Mouse (Mus musculus): Measurements from ENCODE around the gene Abhd4. TPM values are rescaled to one million over a fixed set of nuclear protein-coding genes. Genes with fewer than 3 reads are reported as not detected.

The Abhd4 gene
- polyA plus RNA-seq, 1 experiment from 2014 or later: 53.5 TPM

- WGBS: 85% methylated on average over 14 of the region's 14 CpGs
These were observed 23.3 kb upstream of the Abhd4 start for GRCm38 (mm10) chr14:54230638-54231150.

GRCm38 (mm10) chr14:54231176-54231956, 22.6 kb upstream of the Abhd4 start:
- WGBS: 90% methylated on average over 21 of the region's 21 CpGs
- Histone ChIP-seq H3K4me2 (ENCODE audit: low read depth, low read length, severe bottlenecking) (no peak overlapping the region), H3K9ac (ENCODE audit: low read length) (no peak overlapping the region), H3K36me3 (ENCODE audit: control insufficient read depth, insufficient read depth, low read length) (no peaks in the 10 kb centered on the region; the same call in 1 of the 2 replicates), H3K27ac (ENCODE audit: low read depth, low read length) (no peak overlapping the region), H3K4me1 (replicated peaks; ENCODE audit: control insufficient read depth, insufficient read depth, low read length) (peaks cover 9% of the 10 kb centered on the region), H3K9me3 (ENCODE audit: control insufficient read depth, low read length) (no peaks in the 10 kb centered on the region), H3K27me3 (ENCODE audit: control insufficient read depth, insufficient read depth, low read length) (no peaks in the 10 kb centered on the region), H3K4me3 (ENCODE audit: low read depth, low read length) (no peak overlapping the region)
- ATAC-seq (replicated peaks; ENCODE audit: low FRiP score) (no peak), DNase-seq (ENCODE audit: low spot score) (no peak)

More at GRCm38 (mm10) chr14:54230638-54231150, 23.3 kb upstream of the Abhd4 start:
- Histone ChIP-seq H3K4me2 (ENCODE audit: low read depth, low read length, severe bottlenecking) (no peak overlapping the region), H3K9ac (ENCODE audit: low read length) (no peak overlapping the region), H3K4me3 (ENCODE audit: low read depth, low read length) (no peak overlapping the region), H3K4me1 (replicated peaks; ENCODE audit: control insufficient read depth, insufficient read depth, low read length) (peaks cover 9% of the 10 kb centered on the region), H3K9me3 (ENCODE audit: control insufficient read depth, low read length) (no peaks in the 10 kb centered on the region), H3K27me3 (ENCODE audit: control insufficient read depth, insufficient read depth, low read length) (no peaks in the 10 kb centered on the region), H3K36me3 (ENCODE audit: control insufficient read depth, insufficient read depth, low read length) (no peaks in the 10 kb centered on the region; the same call in 1 of the 2 replicates), H3K27ac (ENCODE audit: low read depth, low read length) (no peak overlapping the region)
- ATAC-seq (replicated peaks; ENCODE audit: low FRiP score): no peak
- DNase-seq (ENCODE audit: low spot score): no peak

- Histone ChIP-seq H3K36me3 (ENCODE audit: control insufficient read depth, insufficient read depth, low read length) (no peaks in the 10 kb centered on the region; the same call in 1 of the 2 replicates), H3K4me3 (ENCODE audit: low read depth, low read length) (no peak overlapping the region), H3K27me3 (ENCODE audit: control insufficient read depth, insufficient read depth, low read length) (no peaks in the 10 kb centered on the region), H3K4me2 (ENCODE audit: low read depth, low read length, severe bottlenecking) (no peak overlapping the region), H3K27ac (ENCODE audit: low read depth, low read length) (no peak overlapping the region), H3K9ac (ENCODE audit: low read length) (no peak overlapping the region), H3K9me3 (ENCODE audit: control insufficient read depth, low read length) (no peaks in the 10 kb centered on the region), H3K4me1 (replicated peaks; ENCODE audit: control insufficient read depth, insufficient read depth, low read length) (peaks cover 9% of the 10 kb centered on the region)
- 81% methylated on average over 9 of the region's 9 CpGs for WGBS
- ATAC-seq (replicated peaks; ENCODE audit: low FRiP score) (no peak), DNase-seq (ENCODE audit: low spot score) (no peak)
These were observed 21.8 kb upstream of the Abhd4 start for GRCm38 (mm10) chr14:54232143-54232542.

GRCm38 (mm10) chr14:54232811-54233558, 21.0 kb upstream of the Abhd4 start:
- Histone ChIP-seq H3K9me3 (ENCODE audit: control insufficient read depth, low read length) (no peaks in the 10 kb centered on the region), H3K4me3 (ENCODE audit: low read depth, low read length) (no peak overlapping the region), H3K27me3 (ENCODE audit: control insufficient read depth, insufficient read depth, low read length) (no peaks in the 10 kb centered on the region), H3K4me1 (replicated peaks; ENCODE audit: control insufficient read depth, insufficient read depth, low read length) (peaks cover 9% of the 10 kb centered on the region), H3K36me3 (ENCODE audit: control insufficient read depth, insufficient read depth, low read length) (no peaks in the 10 kb centered on the region; the same call in 1 of the 2 replicates), H3K27ac (ENCODE audit: low read depth, low read length) (no peak overlapping the region), H3K4me2 (ENCODE audit: low read depth, low read length, severe bottlenecking) (no peak overlapping the region), H3K9ac (ENCODE audit: low read length) (no peak overlapping the region)
- 62% methylated on average over 9 of the region's 9 CpGs for WGBS
- DNase-seq (ENCODE audit: low spot score): no peak
- no peak for ATAC-seq (replicated peaks; ENCODE audit: low FRiP score)

GRCm38 (mm10) chr14:54233559-54234143, 20.3 kb upstream of the Abhd4 start:
- Histone ChIP-seq H3K27me3 (ENCODE audit: control insufficient read depth, insufficient read depth, low read length) (no peaks in the 10 kb centered on the region), H3K9ac (ENCODE audit: low read length) (no peak overlapping the region), H3K4me1 (replicated peaks; ENCODE audit: control insufficient read depth, insufficient read depth, low read length) (peaks cover 5% of the 10 kb centered on the region), H3K36me3 (ENCODE audit: control insufficient read depth, insufficient read depth, low read length) (no peaks in the 10 kb centered on the region; the same call in 1 of the 2 replicates), H3K9me3 (ENCODE audit: control insufficient read depth, low read length) (no peaks in the 10 kb centered on the region), H3K4me3 (ENCODE audit: low read depth, low read length) (no peak overlapping the region), H3K27ac (ENCODE audit: low read depth, low read length) (no peak overlapping the region), H3K4me2 (ENCODE audit: low read depth, low read length, severe bottlenecking) (no peak overlapping the region)
- ATAC-seq (replicated peaks; ENCODE audit: low FRiP score) (no peak), DNase-seq (ENCODE audit: low spot score) (no peak)
- WGBS: 84% methylated on average over 16 of the region's 16 CpGs

- Histone ChIP-seq H3K36me3 (ENCODE audit: control insufficient read depth, insufficient read depth, low read length) (no peaks in the 10 kb centered on the region; the same call in 1 of the 2 replicates), H3K4me1 (replicated peaks; ENCODE audit: control insufficient read depth, insufficient read depth, low read length) (0 out of 2 replicates have a peak, but pooled peaks cover 2% of the 10 kb centered on the region), H3K9ac (ENCODE audit: low read length) (no peak overlapping the region), H3K4me3 (ENCODE audit: low read depth, low read length) (no peak overlapping the region), H3K27me3 (ENCODE audit: control insufficient read depth, insufficient read depth, low read length) (no peaks in the 10 kb centered on the region), H3K9me3 (ENCODE audit: control insufficient read depth, low read length) (no peaks in the 10 kb centered on the region), H3K27ac (ENCODE audit: low read depth, low read length) (no peak overlapping the region), H3K4me2 (ENCODE audit: low read depth, low read length, severe bottlenecking) (no peak overlapping the region)
- 84% methylated on average over 20 of the region's 20 CpGs for WGBS
- no peak for DNase-seq (ENCODE audit: low spot score)
- ATAC-seq (replicated peaks; ENCODE audit: low FRiP score): no peak
These were observed 19.6 kb upstream of the Abhd4 start for GRCm38 (mm10) chr14:54234231-54235040.

- H3K27ac ChIP-seq (ENCODE audit: low read depth, low read length): no peak overlapping the region
- 0 out of 2 replicates have a peak, but pooled peaks cover 2% of the 10 kb centered on the region for H3K4me1 ChIP-seq (replicated peaks; ENCODE audit: control insufficient read depth, insufficient read depth, low read length)
- no peak overlapping the region for H3K4me2 ChIP-seq (ENCODE audit: low read depth, low read length, severe bottlenecking)
- H3K27me3 ChIP-seq (ENCODE audit: control insufficient read depth, insufficient read depth, low read length): no peaks in the 10 kb centered on the region
- H3K36me3 ChIP-seq (ENCODE audit: control insufficient read depth, insufficient read depth, low read length): peaks cover 1% of the 10 kb centered on the region; the same call in 1 of the 2 replicates
- no peak for DNase-seq (ENCODE audit: low spot score)
- H3K4me3 ChIP-seq (ENCODE audit: low read depth, low read length): no peak overlapping the region
- H3K9ac ChIP-seq (ENCODE audit: low read length): no peak overlapping the region
- ATAC-seq (replicated peaks; ENCODE audit: low FRiP score): no peak
- WGBS: 91% methylated on average over 5 of the region's 5 CpGs
- no peaks in the 10 kb centered on the region for H3K9me3 ChIP-seq (ENCODE audit: control insufficient read depth, low read length)
These were observed 18.0 kb upstream of the Abhd4 start for GRCm38 (mm10) chr14:54235825-54236540.

Data from forebrain, embryonic 11.5 days (tissue).